Mouse (Mus musculus): ENCODE data around the gene Epb41.

Gene Epb41

DNA sequence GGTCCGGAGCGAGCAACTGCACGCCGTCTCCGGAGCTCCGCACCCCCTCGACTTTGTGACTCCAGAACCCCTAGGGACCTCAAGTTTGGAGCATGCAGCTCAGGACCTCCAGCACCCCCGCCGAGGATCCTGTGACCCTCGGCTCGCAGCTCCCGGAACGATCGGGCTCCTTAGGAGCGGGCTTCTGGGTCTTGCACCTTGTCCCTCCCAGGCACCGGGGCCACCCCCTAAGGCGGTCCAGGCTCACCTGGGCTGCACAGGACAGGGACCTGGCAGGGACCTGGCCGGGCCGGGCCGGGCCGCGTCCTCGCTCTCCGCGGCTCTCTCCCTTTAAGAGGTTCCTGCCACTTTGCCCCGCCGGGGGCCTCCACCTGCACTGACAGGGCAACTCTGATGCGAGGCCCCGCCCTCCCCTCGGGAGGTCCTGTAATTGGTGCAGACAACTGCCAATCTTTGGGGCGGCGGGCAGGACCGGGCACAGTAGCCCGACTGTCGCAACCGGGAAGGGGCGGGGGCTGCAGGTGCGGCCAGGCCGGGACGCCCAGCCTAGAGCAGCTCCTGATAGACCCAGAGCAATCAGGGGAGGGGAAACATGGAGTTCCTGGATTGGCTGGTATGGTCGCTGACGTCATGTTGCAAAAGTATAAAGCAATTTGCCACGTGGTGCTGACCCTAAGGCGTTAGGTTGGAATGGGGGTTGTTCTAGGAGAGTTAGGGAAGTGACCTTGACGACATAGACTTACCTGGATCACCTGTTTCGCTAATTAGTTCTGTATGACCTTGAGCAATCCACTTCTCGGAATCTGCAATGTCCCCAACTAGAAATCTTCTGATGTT, at the start of gene Epb41:
Gene Epb41 (minus strand): TSS at position 389 of the 837 bp plus-strand sequence.
- DNase-seq (ENCODE audit: low read depth, low spot score): peak; percentile 95

GRCm38 (mm10) chr4:132123166-132123565, 48.0 kb upstream of the Epb41 start:
- no peak for DNase-seq (ENCODE audit: low read depth, low spot score)

- DNase-seq (ENCODE audit: low read depth, low spot score): no peak
These were observed 46.6 kb upstream of the Epb41 start for GRCm38 (mm10) chr4:132121674-132122073.

DNA sequence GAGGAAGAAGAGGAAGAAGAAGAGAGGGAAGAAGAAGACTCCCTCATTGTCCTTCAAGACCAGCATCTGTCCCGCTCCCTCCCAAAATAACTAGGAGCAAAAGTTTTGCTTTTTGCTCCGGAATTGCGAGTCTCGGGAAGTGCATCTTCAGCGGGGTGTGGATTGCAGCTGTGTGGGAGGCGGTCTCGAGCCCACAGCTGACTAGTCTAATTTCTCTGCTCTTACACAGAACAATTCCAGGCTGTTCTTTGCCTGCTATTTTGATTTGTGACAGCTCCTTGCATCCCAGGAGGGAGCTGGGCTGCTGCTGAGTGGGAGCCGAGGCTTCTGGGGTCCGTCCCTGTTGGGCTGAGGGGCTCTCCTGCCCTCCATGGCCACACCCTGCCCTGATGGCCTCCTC, 44.4 kb upstream of the Epb41 start:
- DNase-seq (ENCODE audit: low read depth, low spot score): no peak

DNA sequence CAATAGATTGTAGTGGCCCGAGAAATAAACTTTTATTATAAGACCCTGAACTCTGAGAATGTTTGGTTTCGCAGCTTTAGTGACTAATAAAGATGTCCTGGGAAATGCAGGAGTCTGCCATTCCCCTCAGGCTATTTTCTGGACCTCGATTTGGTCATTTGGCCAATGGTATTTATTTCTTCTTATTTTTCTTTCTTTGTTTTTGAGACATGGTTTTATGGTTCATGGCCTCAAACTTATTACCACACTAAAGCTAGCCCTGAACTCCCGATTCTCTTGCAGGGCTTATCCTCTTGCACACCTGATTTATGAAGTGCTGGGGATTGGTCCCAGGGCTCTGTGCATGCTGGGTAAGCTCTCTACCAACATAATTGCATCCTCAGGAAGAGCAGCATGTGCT, 41.2 kb upstream of the Epb41 start:
- DNase-seq (ENCODE audit: low read depth, low spot score): no peak

DNA sequence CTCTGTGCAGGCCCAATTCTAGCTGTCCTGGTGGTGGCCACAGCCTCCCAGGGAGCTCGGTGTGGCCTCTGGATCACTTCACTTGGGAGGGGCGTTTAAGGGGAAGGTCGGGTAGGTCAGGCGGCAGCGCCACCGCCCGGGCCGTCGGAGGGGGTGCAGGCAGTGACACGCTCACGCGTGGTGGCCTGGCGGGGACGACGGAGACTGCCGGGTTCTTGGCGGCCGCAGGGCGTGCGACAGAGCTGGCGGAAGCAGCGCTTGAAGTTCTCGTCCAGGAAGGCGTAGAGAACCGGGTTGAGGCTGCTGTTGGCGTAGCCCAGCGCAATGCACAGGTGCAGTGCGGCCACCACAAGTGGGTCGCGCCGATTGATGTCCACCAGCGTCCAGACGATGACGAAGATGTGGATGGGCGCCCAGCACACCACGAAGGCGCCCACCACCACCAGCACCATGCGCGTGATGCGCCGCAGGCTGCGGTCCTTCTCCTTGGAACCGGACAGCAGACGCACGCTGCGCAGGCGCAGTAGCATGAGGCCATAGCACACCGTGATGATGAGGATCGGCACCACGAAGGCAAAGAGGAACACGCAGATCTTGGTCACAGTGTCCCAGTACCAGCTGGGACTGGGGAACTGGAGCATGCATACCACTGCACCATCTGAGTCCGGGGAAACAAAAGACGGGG, 38.4 kb upstream of the Epb41 start:
- DNase-seq (ENCODE audit: low read depth, low spot score): peak; percentile 37

DNA sequence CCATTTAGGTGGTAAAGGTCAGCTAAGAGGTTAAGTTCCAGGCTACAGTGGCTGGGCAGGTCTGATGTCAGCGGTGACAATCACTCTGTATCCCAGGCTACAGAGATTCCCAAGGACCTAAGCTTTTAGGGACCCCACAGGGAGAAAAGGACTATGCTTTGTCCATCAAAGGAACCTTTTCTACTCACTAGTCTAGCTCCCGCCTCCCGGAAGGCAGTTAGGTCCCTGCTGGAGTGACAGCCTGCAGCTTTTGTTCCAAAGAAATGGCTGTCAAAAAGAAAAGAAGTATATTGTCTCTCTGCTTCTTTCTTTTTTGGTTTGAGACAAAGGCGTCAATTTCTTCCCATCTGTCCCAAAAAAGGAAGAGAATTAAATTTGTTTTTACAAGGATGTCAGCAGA, 36.1 kb upstream of the Epb41 start:
- no peak for DNase-seq (ENCODE audit: low read depth, low spot score)

- no peak for DNase-seq (ENCODE audit: low read depth, low spot score)
These were observed 33.1 kb upstream of the Epb41 start for GRCm38 (mm10) chr4:132108221-132108620.

- no peak for DNase-seq (ENCODE audit: low read depth, low spot score)
These were observed 26.0 kb upstream of the Epb41 start for GRCm38 (mm10) chr4:132101152-132101551.

- DNase-seq (ENCODE audit: low read depth, low spot score): no peak
These were observed 24.4 kb upstream of the Epb41 start for GRCm38 (mm10) chr4:132099548-132099947.

GRCm38 (mm10) chr4:132095043-132095442, 19.9 kb upstream of the Epb41 start:
- no peak for DNase-seq (ENCODE audit: low read depth, low spot score)

- DNase-seq (ENCODE audit: low read depth, low spot score): no peak
These were observed 18.8 kb upstream of the Epb41 start for GRCm38 (mm10) chr4:132093928-132094327.

- DNase-seq (ENCODE audit: low read depth, low spot score): no peak
These were observed 18.0 kb upstream of the Epb41 start for GRCm38 (mm10) chr4:132093136-132093535.

DNA sequence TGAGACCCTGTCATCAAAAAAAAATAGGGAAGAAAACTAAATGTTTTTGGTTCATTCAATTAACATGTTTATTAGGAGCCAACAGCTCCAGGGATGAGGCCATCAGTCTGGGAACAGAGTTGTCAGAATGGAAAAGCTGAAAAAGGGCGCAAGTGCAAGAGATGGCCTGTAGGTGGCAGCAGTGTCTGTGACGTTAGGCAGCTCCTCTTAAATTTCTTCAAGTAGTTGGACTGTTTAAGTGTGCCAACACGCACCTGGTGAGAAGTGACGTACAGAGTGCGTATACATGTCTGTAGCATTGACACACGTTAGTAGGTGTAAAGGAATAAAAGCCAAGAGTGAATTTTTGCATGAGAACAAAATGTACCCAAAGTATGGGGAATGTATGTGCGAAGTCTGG, 13.8 kb upstream of the Epb41 start:
- DNase-seq (ENCODE audit: low read depth, low spot score): peak; percentile 78

DNA sequence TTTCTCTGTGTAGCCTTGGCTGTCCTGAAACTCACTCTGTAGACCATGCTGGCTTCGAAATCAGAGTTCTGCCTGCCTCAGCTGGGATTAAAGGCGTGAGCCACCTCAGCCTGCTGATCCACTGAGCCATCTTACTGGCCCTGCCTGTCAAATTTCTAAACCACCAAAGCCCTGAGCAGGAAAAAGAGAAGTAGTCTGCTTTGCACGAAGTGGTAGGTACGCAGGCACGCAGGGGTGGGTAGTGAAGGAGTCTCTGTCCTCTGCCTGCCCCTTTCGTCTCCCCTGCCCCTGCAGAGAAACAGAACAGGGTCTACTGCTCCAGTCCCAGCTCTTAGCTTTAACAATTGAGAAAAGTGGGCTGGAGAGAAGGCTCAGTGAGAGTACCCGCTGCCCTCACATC, 10.0 kb upstream of the Epb41 start:
- no peak for DNase-seq (ENCODE audit: low read depth, low spot score)

DNA sequence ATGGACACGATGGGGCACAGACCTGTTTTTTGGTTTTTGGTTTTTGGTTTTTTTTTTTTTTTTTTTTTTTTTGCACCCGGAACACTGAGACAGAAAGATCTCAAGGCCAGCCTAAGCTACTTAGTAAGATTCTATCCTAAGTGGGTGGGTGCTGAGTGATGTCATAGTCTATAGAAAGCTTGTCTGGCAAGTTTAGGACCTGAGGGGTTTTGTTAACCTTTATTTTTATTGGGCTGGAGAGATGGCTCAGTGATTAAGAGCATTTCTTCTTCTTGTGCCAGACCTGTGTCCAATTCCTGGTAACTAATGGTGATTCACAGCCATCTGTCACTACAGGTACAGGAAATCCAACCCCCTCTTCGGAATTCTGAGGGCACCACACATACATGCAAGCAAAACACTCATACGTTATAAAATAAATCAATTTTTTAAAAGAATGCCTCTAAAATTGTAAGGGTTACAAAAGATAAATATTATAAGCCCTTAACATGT, 5.4 kb upstream of the Epb41 start:
- no peak for DNase-seq (ENCODE audit: low read depth, low spot score)

GRCm38 (mm10) chr4:132079555-132080275, 4.6 kb upstream of the Epb41 start:
- peak; percentile 79 for DNase-seq (ENCODE audit: low read depth, low spot score)

DNA sequence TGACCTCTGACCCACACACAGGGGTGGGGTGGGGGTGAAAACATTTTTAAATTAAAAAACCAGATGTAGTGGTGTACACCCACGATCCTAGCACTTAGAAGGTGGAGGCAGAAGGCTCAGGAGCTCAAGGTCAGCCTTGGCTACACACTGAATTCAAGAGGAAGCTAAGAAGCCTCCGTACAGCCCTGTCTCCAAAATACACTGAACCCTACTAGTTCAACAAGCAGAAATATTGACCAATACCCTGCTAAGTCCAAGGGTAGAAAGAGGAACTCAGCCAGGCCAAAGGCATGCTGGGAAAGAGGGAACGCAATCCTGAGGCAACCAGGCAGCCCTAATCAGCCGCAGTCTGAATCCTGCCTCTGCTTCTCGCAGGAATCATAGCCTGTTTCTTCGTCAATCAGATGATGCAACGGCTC, 3.2 kb upstream of the Epb41 start:
- DNase-seq (ENCODE audit: low read depth, low spot score): no peak

GRCm38 (mm10) chr4:132077445-132077844, 2.3 kb upstream of the Epb41 start:
- DNase-seq (ENCODE audit: low read depth, low spot score): no peak

- DNase-seq (ENCODE audit: low read depth, low spot score): peak; percentile 26
These were observed 1.6 kb upstream of the Epb41 start for GRCm38 (mm10) chr4:132076480-132077405.

DNA sequence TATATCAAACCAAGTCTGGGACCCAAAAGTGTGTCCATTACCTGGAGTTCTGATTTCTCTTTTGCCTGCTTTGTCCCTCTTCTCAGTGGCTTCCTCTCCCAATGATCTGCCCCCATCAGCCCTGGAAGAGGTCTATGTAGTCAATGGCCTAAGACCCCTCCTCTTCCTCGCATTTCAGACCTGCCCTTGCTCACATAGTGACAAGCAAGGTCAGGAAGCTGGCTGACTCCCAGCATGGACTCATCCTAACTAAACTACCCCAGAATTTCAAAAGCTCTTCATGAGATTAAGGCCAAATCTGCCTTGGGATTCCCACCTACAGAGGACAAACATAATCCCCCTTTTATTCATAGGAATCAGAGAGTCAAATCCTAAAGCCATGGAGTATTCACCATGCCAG, 675 bp upstream of the Epb41 start:
- no peak for DNase-seq (ENCODE audit: low read depth, low spot score)

All from mesoderm, embryonic 11.5 days (tissue).